Mouse (Mus musculus): ENCODE results near the gene Tlr8. TPM values are rescaled to one million over a fixed set of nuclear protein-coding genes. Genes with fewer than 3 reads are reported as not detected.

Tlr8 gene
- total RNA-seq (2023), result 10 to 100 TPM; 40.7 to 52.0 TPM

DNA sequence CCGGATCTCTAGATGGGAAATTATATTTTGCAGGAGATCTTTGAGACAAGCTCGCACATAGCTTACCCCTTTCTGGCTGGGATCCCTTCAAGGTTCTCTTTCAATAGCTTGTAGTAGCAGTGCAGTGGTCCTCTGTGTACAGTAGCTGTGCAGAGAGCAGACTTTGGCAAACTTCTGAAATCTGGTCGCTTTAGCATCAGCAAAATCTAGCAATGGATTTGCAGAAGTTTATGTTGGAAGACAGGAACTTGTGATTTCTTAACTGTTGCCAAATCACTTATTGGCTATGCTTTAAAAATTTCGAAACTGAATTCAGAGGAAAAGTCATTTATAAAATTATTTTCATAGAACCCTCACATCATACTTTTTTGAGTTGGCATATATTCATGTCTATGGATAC is at the start of gene Tlr8:
Tlr8 (minus strand) TSS at position 244 of the 400 bp plus-strand sequence.

GRCm38 (mm10) chrX:167208978-167209754 is 55.0 kb downstream of the Tlr8 start, which contains the start of gene Tmsb4x:
TSS of gene Tmsb4x (minus strand) at chrX:167209315.

Other genes with a start within 250 kb of the Tlr8 start
- gene Tmsb4x, start 55.0 kb downstream of the Tlr8 start, total RNA-seq (2023), result 1,000 to 10,000 TPM; 6,628 to 6,666 TPM
- 10 to 100 TPM; 17.7 to 20.4 TPM for gene Tlr7, start 66.2 kb upstream of the Tlr8 start, total RNA-seq (2023)
- gene Prps2, start 118.4 kb upstream of the Tlr8 start, total RNA-seq (2023), result 10 to 100 TPM; 10.9 to 14.1 TPM

All from neutrophil, adult 83 days (primary cell).